Mouse (Mus musculus) erythroid progenitor cell, adult 5-6 weeks (primary cell): ENCODE data around the gene Mylpf. TPM values are rescaled to one million over a fixed set of nuclear protein-coding genes. Genes with fewer than 3 reads are reported as not detected.

Source experiments
- ATAC-seq: replicated peaks from 2 replicates; pipeline ENCODE4 v1.8.0; 2016; ENCODE audit warnings: moderate number of reproducible peaks, mild to moderate bottlenecking, moderate TSS enrichment, inconsistent platforms; ENCODE audit not compliant: poor library complexity, low FRiP score, severe bottlenecking
- total RNA-seq, 2 experiments: library from RNA; stranded (forward) in 1 of 2; stranded (reverse) in 1 of 2; fragments of 150-400 nt in 1 of 2; fragments of 186-747, 209-891 nt in 1 of 2; gene quantifications; 2 replicates each; pipeline versions ENCODE4 v1.2.3 to v1.2.4; 2015 to 2017; ENCODE audit warnings: low replicate concordance in 2 of 2

Mylpf gene
- total RNA-seq, 2 experiments from 2014 or later, result 24.3 to 48.9 TPM

DNA sequence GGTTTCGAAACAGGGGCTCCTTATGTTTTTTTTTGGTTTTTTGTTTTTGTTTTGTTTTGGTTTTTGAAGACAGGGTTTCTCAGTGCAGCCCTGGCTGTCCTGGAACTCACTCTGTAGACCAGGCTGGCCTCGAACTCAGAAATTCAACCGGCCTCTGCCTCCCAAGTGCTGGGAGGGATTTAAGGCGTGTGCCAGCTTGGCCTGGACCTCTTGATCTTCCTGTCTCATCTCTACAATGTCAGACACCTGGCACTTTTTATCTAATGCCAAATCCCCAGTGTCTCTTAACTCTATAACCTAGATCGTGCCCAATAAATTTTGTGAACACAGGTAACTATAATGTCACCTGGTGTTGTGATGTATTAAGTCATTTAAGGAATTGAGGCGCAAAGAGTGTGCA, 44.7 kb downstream of the Mylpf start:
- no peak for ATAC-seq

GRCm38 (mm10) chr7:127253821-127254769, 45.4 kb downstream of the Mylpf start:
- peak; percentile 90 for ATAC-seq

- ATAC-seq, result no peak
These were observed 46.3 kb downstream of the Mylpf start for GRCm38 (mm10) chr7:127255008-127255407.

GRCm38 (mm10) chr7:127255965-127256364, 47.3 kb downstream of the Mylpf start:
- ATAC-seq, result no peak

DNA sequence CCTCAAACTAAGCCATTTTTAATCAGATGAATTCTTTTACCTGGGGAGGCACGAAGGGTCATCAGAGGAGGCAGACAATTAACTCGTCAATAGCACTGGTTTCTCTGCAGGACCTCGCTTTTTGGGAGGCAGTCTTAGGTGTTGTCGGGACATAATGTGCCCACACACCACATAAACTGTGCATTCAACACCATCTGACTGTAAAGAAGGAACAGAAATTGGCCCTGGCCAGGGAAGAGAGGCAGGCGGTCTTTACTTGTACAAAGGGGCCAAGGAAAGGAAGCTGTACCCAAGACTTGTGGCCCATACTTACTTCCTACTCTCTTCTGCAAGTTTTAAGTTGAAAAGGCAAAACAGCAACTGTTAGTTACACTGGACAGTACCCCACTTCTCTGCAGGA, 47.8 kb downstream of the Mylpf start:
- no peak for ATAC-seq

DNA sequence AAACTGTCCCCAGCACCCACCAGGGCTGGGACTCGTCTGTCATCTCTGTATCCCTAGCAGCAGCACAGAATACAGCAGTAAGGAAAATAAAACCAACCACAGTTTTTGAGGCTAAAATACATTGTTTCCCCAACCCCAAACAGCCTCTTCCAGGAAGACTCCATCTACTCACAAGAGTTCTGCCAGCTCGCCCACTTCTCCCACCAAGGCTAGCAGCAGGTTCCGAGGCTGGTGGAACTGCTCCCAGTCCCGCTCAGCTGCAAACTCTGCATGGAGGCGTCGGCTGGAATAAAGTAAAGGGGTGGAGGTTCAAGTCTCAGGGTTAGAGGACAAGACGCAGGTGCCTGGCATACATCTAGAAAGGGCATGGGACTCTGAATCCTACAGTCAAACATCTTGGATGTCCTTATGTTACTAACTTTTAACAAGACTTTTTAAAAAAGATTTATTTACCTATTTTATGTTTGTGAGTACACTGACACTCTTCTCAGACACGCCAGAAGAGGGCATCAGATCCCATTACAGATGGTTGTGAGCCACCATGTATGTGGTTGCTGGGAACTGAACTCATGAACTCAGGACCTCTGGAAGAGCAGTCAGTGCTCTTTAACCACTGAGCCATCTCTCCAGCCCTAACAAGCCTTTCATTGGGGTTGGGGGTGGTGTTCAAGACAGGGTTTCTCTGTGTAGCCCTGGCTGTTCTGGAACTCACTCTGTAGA, 50.7 kb downstream of the Mylpf start:
- ATAC-seq, result no peak

DNA sequence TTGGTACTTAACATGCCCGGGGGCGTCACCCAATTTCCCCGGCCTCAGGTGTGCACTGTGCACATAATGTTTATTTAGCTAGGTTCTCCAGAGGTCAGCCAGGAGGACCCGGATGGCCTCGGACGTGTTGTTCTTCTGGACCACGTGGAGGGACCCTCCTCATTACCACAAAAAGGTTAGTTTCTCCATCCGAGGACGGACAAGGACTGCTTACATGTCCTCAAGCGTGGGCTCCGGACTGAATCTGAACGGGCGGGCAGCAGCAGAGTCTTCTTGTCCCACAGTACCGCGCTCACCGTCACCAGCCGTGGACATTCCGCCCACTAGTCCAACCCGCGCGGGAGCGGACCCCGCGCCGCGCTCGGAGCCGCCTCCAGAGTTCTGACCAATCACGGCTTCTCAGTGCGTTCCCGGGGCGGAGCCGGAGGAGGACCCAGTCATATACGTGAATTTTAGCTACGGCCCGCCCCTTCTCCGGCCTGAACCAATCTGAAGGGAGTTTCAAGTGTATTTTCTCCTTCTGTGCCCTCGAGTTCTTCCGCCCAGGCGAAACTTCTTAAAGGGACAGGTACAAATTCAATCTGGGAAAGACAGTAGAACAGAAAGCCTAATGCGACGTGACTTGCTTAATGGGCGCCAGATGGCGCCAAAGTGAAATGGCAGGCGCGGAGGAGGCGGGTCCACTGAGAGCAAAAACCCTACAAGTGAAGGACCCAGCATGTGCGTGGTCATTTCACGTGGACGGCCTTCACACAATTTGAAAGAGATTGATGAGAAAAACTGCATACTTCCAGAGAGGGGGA, 51.8 kb downstream of the Mylpf start, which contains the start of gene Dctpp1:
Gene Dctpp1, minus strand, starts transcription at position 401 of the 803 bp plus-strand sequence.
- ATAC-seq, result peak; percentile 97

DNA sequence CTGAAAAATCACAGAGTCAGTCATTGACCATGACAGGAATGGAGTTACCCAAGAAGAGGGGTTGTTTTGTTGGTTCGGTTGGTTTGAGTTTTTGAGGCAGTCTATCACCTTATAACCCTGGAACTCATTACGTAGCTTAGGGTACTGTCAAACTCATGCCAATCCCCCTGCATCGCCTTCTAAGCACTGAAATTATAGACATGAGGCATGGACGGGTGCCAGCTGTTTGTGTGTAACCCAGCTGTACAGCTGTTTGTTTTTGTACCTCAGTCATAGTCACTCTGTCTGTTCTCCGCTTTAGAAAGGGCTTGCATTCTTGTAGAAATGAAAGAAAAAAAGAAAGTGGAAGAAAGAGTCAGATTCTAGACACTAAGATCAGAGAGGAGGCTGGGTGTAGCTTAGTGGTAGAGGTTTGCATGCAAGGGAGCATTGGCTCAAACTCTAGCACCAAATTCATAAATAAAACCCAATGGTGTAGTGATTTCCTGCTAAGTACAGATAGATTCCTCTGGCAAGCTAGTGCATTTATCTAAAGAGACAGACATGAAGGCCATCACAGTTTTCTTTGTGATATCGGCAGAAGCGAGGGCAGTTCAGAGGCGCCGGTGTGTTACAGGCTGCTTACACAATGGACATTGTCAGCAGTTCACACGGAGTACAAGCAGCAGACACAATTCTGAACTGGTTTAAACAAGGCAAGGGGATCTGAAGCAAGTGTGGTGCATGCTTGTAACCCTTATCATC, 53.7 kb downstream of the Mylpf start:
- no peak for ATAC-seq

GRCm38 (mm10) chr7:127263526-127263925, 54.8 kb downstream of the Mylpf start:
- no peak for ATAC-seq

Other genes starting within 250 kb of the Mylpf start
- gene Cdipt, start 233.0 kb upstream of the Mylpf start, total RNA-seq (2015; ENCODE audit: low replicate concordance), result 29.8 and 30.3 TPM in 2 replicates
- 19.7 and 27.1 TPM in 2 replicates for gene Cdipt, start 233.0 kb upstream of the Mylpf start, total RNA-seq (2017; ENCODE audit: low replicate concordance)
- 2.9 TPM in 1 of 2 replicates, not detected in the other for gene Cdiptos, start 232.8 kb upstream of the Mylpf start, total RNA-seq (2015; ENCODE audit: low replicate concordance)
- gene Cdiptos, start 232.8 kb upstream of the Mylpf start, total RNA-seq (2017; ENCODE audit: low replicate concordance), result not detected in 2 replicates
- 0.36 and 0.42 TPM in 2 replicates for gene Mvp, start 194.3 kb upstream of the Mylpf start, total RNA-seq (2015; ENCODE audit: low replicate concordance)
- gene Mvp, start 194.3 kb upstream of the Mylpf start, total RNA-seq (2017; ENCODE audit: low replicate concordance), result 6.7 and 7.7 TPM in 2 replicates
- gene Pagr1b, start 192.4 kb upstream of the Mylpf start, total RNA-seq (2015; ENCODE audit: low replicate concordance), result not detected in 2 replicates
- gene Pagr1b, start 192.4 kb upstream of the Mylpf start, total RNA-seq (2017; ENCODE audit: low replicate concordance), result 0.64 and 11.8 TPM in 2 replicates
- 24.1 and 46.9 TPM in 2 replicates for gene Pagr1a, start 191.5 kb upstream of the Mylpf start, total RNA-seq (2015; ENCODE audit: low replicate concordance)
- 10.6 and 26.2 TPM in 2 replicates for gene Pagr1a, start 191.5 kb upstream of the Mylpf start, total RNA-seq (2017; ENCODE audit: low replicate concordance)
- gene Gm42742, start 187.8 kb upstream of the Mylpf start, total RNA-seq (2015; ENCODE audit: low replicate concordance), result 1.7 TPM in 1 of 2 replicates, not detected in the other
- 10.8 and 28.1 TPM in 2 replicates for gene Gm42742, start 187.8 kb upstream of the Mylpf start, total RNA-seq (2017; ENCODE audit: low replicate concordance)
- gene Prrt2, start 187.7 kb upstream of the Mylpf start, total RNA-seq (2015; ENCODE audit: low replicate concordance), result 0.84 TPM in 1 of 2 replicates, not detected in the other
- gene Prrt2, start 187.7 kb upstream of the Mylpf start, total RNA-seq (2017; ENCODE audit: low replicate concordance), result 3.0 TPM in 1 of 2 replicates, not detected in the other
- gene Maz, start 181.9 kb upstream of the Mylpf start, total RNA-seq (2015; ENCODE audit: low replicate concordance), result 175 and 179 TPM in 2 replicates
- gene Maz, start 181.9 kb upstream of the Mylpf start, total RNA-seq (2017; ENCODE audit: low replicate concordance), result 96.8 and 123 TPM in 2 replicates
- gene Kif22, start 166.4 kb upstream of the Mylpf start, total RNA-seq (2015; ENCODE audit: low replicate concordance), result 651 and 861 TPM in 2 replicates
- gene Kif22, start 166.4 kb upstream of the Mylpf start, total RNA-seq (2017; ENCODE audit: low replicate concordance), result 380 and 614 TPM in 2 replicates
- gene Zg16, start 121.6 kb upstream of the Mylpf start, total RNA-seq (2015; ENCODE audit: low replicate concordance), result 3.6 and 9.2 TPM in 2 replicates
- 1.2 and 6.0 TPM in 2 replicates for gene Zg16, start 121.6 kb upstream of the Mylpf start, total RNA-seq (2017; ENCODE audit: low replicate concordance)
- gene AI467606, start 117.5 kb upstream of the Mylpf start, total RNA-seq (2015; ENCODE audit: low replicate concordance), result 18.0 and 25.9 TPM in 2 replicates
- 10.5 and 12.7 TPM in 2 replicates for gene AI467606, start 117.5 kb upstream of the Mylpf start, total RNA-seq (2017; ENCODE audit: low replicate concordance)
- gene Qprt, start 86.7 kb upstream of the Mylpf start, total RNA-seq (2015; ENCODE audit: low replicate concordance), result not detected in 2 replicates
- gene Qprt, start 86.7 kb upstream of the Mylpf start, total RNA-seq (2017; ENCODE audit: low replicate concordance), result 1.8 TPM in 1 of 2 replicates, not detected in the other
- gene Spn, start 71.1 kb upstream of the Mylpf start, total RNA-seq (2015; ENCODE audit: low replicate concordance), result 16.2 and 30.2 TPM in 2 replicates
- 30.8 and 32.0 TPM in 2 replicates for gene Spn, start 71.1 kb upstream of the Mylpf start, total RNA-seq (2017; ENCODE audit: low replicate concordance)
- 18.7 and 25.2 TPM in 2 replicates for gene Cd2bp2, start 12.8 kb upstream of the Mylpf start, total RNA-seq (2015; ENCODE audit: low replicate concordance)
- 43.6 and 63.3 TPM in 2 replicates for gene Cd2bp2, start 12.8 kb upstream of the Mylpf start, total RNA-seq (2017; ENCODE audit: low replicate concordance)
- 25.6 and 36.4 TPM in 2 replicates for gene Tbc1d10b, start 422 bp upstream of the Mylpf start, total RNA-seq (2015; ENCODE audit: low replicate concordance)
- 85.3 and 173 TPM in 2 replicates for gene Tbc1d10b, start 422 bp upstream of the Mylpf start, total RNA-seq (2017; ENCODE audit: low replicate concordance)
- gene Zfp553, start 24.2 kb downstream of the Mylpf start, total RNA-seq (2015; ENCODE audit: low replicate concordance), result 2.5 and 2.9 TPM in 2 replicates
- 0.77 and 10.0 TPM in 2 replicates for gene Zfp553, start 24.2 kb downstream of the Mylpf start, total RNA-seq (2017; ENCODE audit: low replicate concordance)
- gene Sept1, start 24.2 kb downstream of the Mylpf start, total RNA-seq (2015; ENCODE audit: low replicate concordance), result 36.0 and 65.2 TPM in 2 replicates
- gene Sept1, start 24.2 kb downstream of the Mylpf start, total RNA-seq (2017; ENCODE audit: low replicate concordance), result 24.0 and 44.4 TPM in 2 replicates
- 4.0 TPM in 1 of 2 replicates, not detected in the other for gene Zfp771, start 35.4 kb downstream of the Mylpf start, total RNA-seq (2015; ENCODE audit: low replicate concordance)
- 0.26 TPM in 1 of 2 replicates, not detected in the other for gene Zfp771, start 35.4 kb downstream of the Mylpf start, total RNA-seq (2017; ENCODE audit: low replicate concordance)
- gene Dctpp1, start 51.8 kb downstream of the Mylpf start, total RNA-seq (2015; ENCODE audit: low replicate concordance), result 12.2 and 21.6 TPM in 2 replicates
- 6.2 and 11.1 TPM in 2 replicates for gene Dctpp1, start 51.8 kb downstream of the Mylpf start, total RNA-seq (2017; ENCODE audit: low replicate concordance)
- 16.8 and 18.0 TPM in 2 replicates for gene Sephs2, start 65.2 kb downstream of the Mylpf start, total RNA-seq (2015; ENCODE audit: low replicate concordance)
- 25.8 and 29.0 TPM in 2 replicates for gene Sephs2, start 65.2 kb downstream of the Mylpf start, total RNA-seq (2017; ENCODE audit: low replicate concordance)
- 14.3 and 18.7 TPM in 2 replicates for gene Itgal, start 87.4 kb downstream of the Mylpf start, total RNA-seq (2015; ENCODE audit: low replicate concordance)
- gene Itgal, start 87.4 kb downstream of the Mylpf start, total RNA-seq (2017; ENCODE audit: low replicate concordance), result 2.1 and 3.9 TPM in 2 replicates
- 0.72 TPM in 1 of 2 replicates, not detected in the other for gene Zfp768, start 136.7 kb downstream of the Mylpf start, total RNA-seq (2015; ENCODE audit: low replicate concordance)
- gene Zfp768, start 136.7 kb downstream of the Mylpf start, total RNA-seq (2017; ENCODE audit: low replicate concordance), result 0.39 and 1.3 TPM in 2 replicates
- gene Zfp747, start 167.2 kb downstream of the Mylpf start, total RNA-seq (2015; ENCODE audit: low replicate concordance), result 0.42 TPM in 1 of 2 replicates, not detected in the other
- gene Zfp747, start 167.2 kb downstream of the Mylpf start, total RNA-seq (2017; ENCODE audit: low replicate concordance), result 2.4 TPM in 1 of 2 replicates, not detected in the other
- gene 9130019O22Rik, start 178.3 kb downstream of the Mylpf start, total RNA-seq (2015; ENCODE audit: low replicate concordance), result 1.1 TPM in 1 of 2 replicates, not detected in the other
- gene 9130019O22Rik, start 178.3 kb downstream of the Mylpf start, total RNA-seq (2017; ENCODE audit: low replicate concordance), result 0.26 TPM in 1 of 2 replicates, not detected in the other
- not detected in 2 replicates for gene E430018J23Rik, start 184.7 kb downstream of the Mylpf start, total RNA-seq (2015; ENCODE audit: low replicate concordance)
- not detected in 2 replicates for gene E430018J23Rik, start 184.7 kb downstream of the Mylpf start, total RNA-seq (2017; ENCODE audit: low replicate concordance)
- 1.4 TPM in 1 of 2 replicates, not detected in the other for gene Zfp764, start 197.9 kb downstream of the Mylpf start, total RNA-seq (2015; ENCODE audit: low replicate concordance)
- gene Zfp764, start 197.9 kb downstream of the Mylpf start, total RNA-seq (2017; ENCODE audit: low replicate concordance), result 1.4 TPM in 1 of 2 replicates, not detected in the other
- 5.0 and 20.9 TPM in 2 replicates for gene Zfp688, start 213.2 kb downstream of the Mylpf start, total RNA-seq (2015; ENCODE audit: low replicate concordance)
- 5.0 and 6.7 TPM in 2 replicates for gene Zfp688, start 213.2 kb downstream of the Mylpf start, total RNA-seq (2017; ENCODE audit: low replicate concordance)
- gene Zfp689, start 240.3 kb downstream of the Mylpf start, total RNA-seq (2015; ENCODE audit: low replicate concordance), result 3.2 and 3.8 TPM in 2 replicates
- gene Zfp689, start 240.3 kb downstream of the Mylpf start, total RNA-seq (2017; ENCODE audit: low replicate concordance), result 3.1 and 6.1 TPM in 2 replicates